Comparison of ENCODE assay signal across 16 mouse cellular contexts in the genomic region with DNA sequence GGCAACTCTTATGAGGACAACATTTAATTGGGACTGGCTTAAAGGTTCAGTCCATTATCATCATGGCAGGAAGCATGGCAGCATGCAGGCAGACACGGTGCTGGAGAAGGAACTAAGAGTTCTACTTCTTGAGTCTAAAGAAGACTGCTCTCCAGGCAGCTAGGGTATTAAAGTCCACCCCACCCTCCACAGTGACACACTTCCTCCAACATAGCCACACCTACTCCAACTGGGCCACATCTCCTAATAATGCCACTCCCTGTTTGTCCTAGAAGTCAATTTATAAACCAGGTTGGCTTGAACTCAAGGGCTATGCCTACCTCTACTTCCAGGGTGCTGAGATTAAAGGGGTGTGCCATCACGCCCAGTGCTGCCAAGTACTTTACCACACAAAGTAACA. TPM values are rescaled to one million over a fixed set of nuclear protein-coding genes. Genes with fewer than 3 reads are reported as not detected.
DNase-seq lines count a peak whose midpoint lies in the region; ATAC-seq and TF ChIP-seq lines count a peak whose summit lies in the region.
"Had no signal": no experiment of that assay in that cellular context is flagged by ENCODE, and none has a peak within 500 bp of the region (broad histone marks: within the 10 kb centered on the region; RNA-seq: fewer than 3 reads in every experiment).

No protein-coding gene starts in this region.

- WGBS in liver, embryonic 11.5 days, result 76% methylated on average over 2 of the region's 2 CpGs
- WGBS in liver, postnatal 0 days (ENCODE audit: insufficient replicate concordance), result 54% methylated on average over 2 of the region's 2 CpGs
- 70% methylated on average over 2 of the region's 2 CpGs for WGBS in stomach, embryonic 15.5 days
- WGBS in midbrain, embryonic 14.5 days, result 92% methylated on average over 2 of the region's 2 CpGs

- no peaks in the 10 kb centered on the region for H3K36me3 ChIP-seq in liver, embryonic 11.5 days (ENCODE audit: control insufficient read depth, insufficient read depth, low read length)
- H3K36me3 ChIP-seq in liver, postnatal 0 days (replicated peaks; ENCODE audit: insufficient read depth, low read length), result no peaks in the 10 kb centered on the region
- no peaks in the 10 kb centered on the region for H3K36me3 ChIP-seq in stomach, embryonic 15.5 days
- H3K36me3 ChIP-seq in midbrain, embryonic 14.5 days (ENCODE audit: control insufficient read depth, insufficient read depth, low read length), result no peaks in the 10 kb centered on the region
- H3K36me3 ChIP-seq: forebrain, embryonic 10.5 days; heart, embryonic 15.5 days; limb, embryonic 13.5 days had no signal

- TF ChIP-seq EP300 in liver, postnatal 0 days (IDR thresholded peaks at IDR 0.05; ENCODE audit: low read depth), result no peak

- no peak for TF ChIP-seq CTCF in liver, postnatal 0 days (IDR thresholded peaks at IDR 0.05; ENCODE audit: low read depth)

- H3K27me3 ChIP-seq in liver, embryonic 11.5 days (replicated peaks; ENCODE audit: control insufficient read depth, insufficient read depth, low read length), result peaks cover 10% of the 10 kb centered on the region; the same call in 1 of the 2 replicates
- H3K27me3 ChIP-seq in liver, postnatal 0 days (ENCODE audit: insufficient read depth, low read length), result no peaks in the 10 kb centered on the region; the same call in 1 of the 2 replicates
- no peaks in the 10 kb centered on the region for H3K27me3 ChIP-seq in stomach, embryonic 15.5 days (replicated peaks)
- H3K27me3 ChIP-seq in midbrain, embryonic 14.5 days (ENCODE audit: control insufficient read depth, insufficient read depth, low read length), result peaks cover 9% of the 10 kb centered on the region

- H3K4me1 ChIP-seq in liver, embryonic 11.5 days (replicated peaks; ENCODE audit: control insufficient read depth, insufficient read depth, low read length), result peaks cover 30% of the 10 kb centered on the region
- peaks cover 53% of the 10 kb centered on the region for H3K4me1 ChIP-seq in liver, postnatal 0 days (ENCODE audit: insufficient read depth)
- H3K4me1 ChIP-seq in stomach, embryonic 15.5 days, result peaks cover 22% of the 10 kb centered on the region; the same call in 1 of the 2 replicates
- H3K4me1 ChIP-seq in midbrain, embryonic 14.5 days (ENCODE audit: control insufficient read depth, insufficient read depth, low read length), result peaks cover 28% of the 10 kb centered on the region

- H3K9me3 ChIP-seq in liver, embryonic 11.5 days (ENCODE audit: control insufficient read depth, low read length), result no peaks in the 10 kb centered on the region
- no peaks in the 10 kb centered on the region for H3K9me3 ChIP-seq in liver, postnatal 0 days (ENCODE audit: low read length)
- no peaks in the 10 kb centered on the region for H3K9me3 ChIP-seq in stomach, embryonic 15.5 days
- H3K9me3 ChIP-seq in midbrain, embryonic 14.5 days (ENCODE audit: control insufficient read depth, low read length), result no peaks in the 10 kb centered on the region
- H3K9me3 ChIP-seq: forebrain, embryonic 10.5 days; heart, embryonic 15.5 days; limb, embryonic 13.5 days had no signal

- peak; percentile 52 for DNase-seq in liver
- no peak for DNase-seq in liver, embryonic 11.5 days (ENCODE audit: low spot score)
- DNase-seq in c-Kit-positive CD71-positive TER-119-positive erythroid progenitor cells, embryonic 14.5 days (ENCODE audit: low spot score), result peak; percentile 37
- peak; percentile 32 for DNase-seq in liver, postnatal 0 days
- no peak for DNase-seq in thymus, postnatal 14 days
- DNase-seq in midbrain, embryonic 14.5 days, result no peak
- DNase-seq: cerebellum, postnatal 14 days; gastrocnemius, postnatal 14 days; layer of hippocampus, postnatal 36 days; thymus, adult 18-20 months had no signal

- H3K27ac ChIP-seq in liver, embryonic 11.5 days (ENCODE audit: low read depth, low read length), result no peak overlapping the region
- peak overlapping the region; percentile 50; the same call in 1 of the 2 replicates for H3K27ac ChIP-seq in liver, postnatal 0 days (ENCODE audit: low read depth)
- no peak overlapping the region for H3K27ac ChIP-seq in stomach, embryonic 15.5 days
- H3K27ac ChIP-seq in midbrain, embryonic 14.5 days (replicated peaks; ENCODE audit: low read depth, low read length), result no peak overlapping the region
- H3K27ac ChIP-seq: heart, embryonic 15.5 days; limb, embryonic 13.5 days had no signal

- H3K9ac ChIP-seq in liver, embryonic 11.5 days (ENCODE audit: low read depth, low read length), result no peak overlapping the region
- no peak overlapping the region for H3K9ac ChIP-seq in liver, postnatal 0 days (replicated peaks)
- H3K9ac ChIP-seq in stomach, embryonic 15.5 days, result no peak overlapping the region
- H3K9ac ChIP-seq in midbrain, embryonic 14.5 days (replicated peaks; ENCODE audit: low read length), result no peak overlapping the region
- H3K9ac ChIP-seq: heart, embryonic 15.5 days; limb, embryonic 13.5 days had no signal

- no peak overlapping the region for H3K4me2 ChIP-seq in liver, embryonic 11.5 days
- 0 out of 2 replicates have a peak overlapping the region, but pooled peaks have one; percentile 10 for H3K4me2 ChIP-seq in liver, postnatal 0 days (ENCODE audit: low read depth, low read length)
- H3K4me2 ChIP-seq in stomach, embryonic 15.5 days, result no peak overlapping the region
- no peak overlapping the region for H3K4me2 ChIP-seq in midbrain, embryonic 14.5 days (ENCODE audit: low read length)
- H3K4me2 ChIP-seq: heart, embryonic 15.5 days; limb, embryonic 13.5 days had no signal

- no peak for ATAC-seq in liver, embryonic 11.5 days (replicated peaks; ENCODE audit: low FRiP score)
- no peak for ATAC-seq in liver, postnatal 0 days
- ATAC-seq in stomach, embryonic 15.5 days (ENCODE audit: insufficient read depth, low FRiP score, low read depth), result 0 out of 2 replicates have a peak, but pooled peaks have one; percentile 8
- ATAC-seq in midbrain, embryonic 14.5 days (ENCODE audit: low FRiP score, low TSS enrichment), result no peak
- ATAC-seq: CD4-positive, CD25-positive, alpha-beta regulatory T cell, adult 4 months; hindbrain, embryonic 16.5 days had no signal

- no peak overlapping the region for H3K4me3 ChIP-seq in liver, embryonic 11.5 days (ENCODE audit: low read depth, low read length)
- H3K4me3 ChIP-seq in liver, postnatal 0 days (ENCODE audit: low read depth, low read length), result no peak overlapping the region
- no peak overlapping the region for H3K4me3 ChIP-seq in stomach, embryonic 15.5 days (replicated peaks)
- H3K4me3 ChIP-seq in midbrain, embryonic 14.5 days (replicated peaks; ENCODE audit: low read depth, low read length), result no peak overlapping the region
- H3K4me3 ChIP-seq: heart, embryonic 15.5 days; limb, embryonic 13.5 days had no signal

RNA-seq across cellular contexts. Expression of gene Tpt1, which starts 12.9 kb away (rescaled TPM):
- polyA plus RNA-seq in liver, embryonic 11.5 days (2014; fragmentation: Nextera tagmentation; extraction: Ambion mirVana), result 946 and 1,034 TPM in 2 replicates
- 874 and 942 TPM in 2 replicates for polyA plus RNA-seq in liver, postnatal 0 days (2015; fragmentation: Nextera tagmentation; extraction: Ambion mirVana)
- polyA plus RNA-seq in stomach, embryonic 15.5 days (2015; fragmentation: Nextera tagmentation; extraction: Ambion mirVana), result 999 and 1,085 TPM in 2 replicates
- 851 and 883 TPM in 2 replicates for polyA plus RNA-seq in midbrain, embryonic 14.5 days (2014; fragmentation: Nextera tagmentation; extraction: Ambion mirVana)

RNA-seq across cellular contexts. Expression of gene Slc25a30, which starts 45.2 kb away (rescaled TPM):
- polyA plus RNA-seq in liver, embryonic 11.5 days (2014; fragmentation: Nextera tagmentation; extraction: Ambion mirVana), result 6.4 and 7.3 TPM in 2 replicates
- polyA plus RNA-seq in liver, postnatal 0 days (2015; fragmentation: Nextera tagmentation; extraction: Ambion mirVana), result 13.6 and 13.7 TPM in 2 replicates
- polyA plus RNA-seq in stomach, embryonic 15.5 days (2015; fragmentation: Nextera tagmentation; extraction: Ambion mirVana), result 3.2 and 3.3 TPM in 2 replicates
- 13.4 and 15.6 TPM in 2 replicates for polyA plus RNA-seq in midbrain, embryonic 14.5 days (2014; fragmentation: Nextera tagmentation; extraction: Ambion mirVana)

Comparison
In these comparisons a context has a peak if more than half of its experiments do, and no peak if none do; other contexts are left out.
1. DNase-seq: peak in liver (single experiment), c-Kit-positive CD71-positive TER-119-positive erythroid progenitor cells, embryonic 14.5 days (single experiment) and liver, postnatal 0 days (single experiment); none in liver, embryonic 11.5 days (single experiment), thymus, postnatal 14 days (single experiment) and midbrain, embryonic 14.5 days (single experiment).